Mouse (Mus musculus): ENCODE results near the gene Abhd16b.

- no peak for TF ChIP-seq CTCF (IDR thresholded peaks at IDR 0.05; ENCODE audit: borderline replicate concordance, insufficient read depth, low read depth, low read length)
- no peak for TF ChIP-seq POLR2A (IDR thresholded peaks at IDR 0.05; ENCODE audit: borderline replicate concordance, insufficient read depth, low read length)
These were observed 7.3 kb upstream of the Abhd16b start for GRCm38 (mm10) chr2:181485741-181486140.
